Mouse (Mus musculus) liver, embryonic 11.5 days (tissue): Measurements from ENCODE around the gene Ahcyl2. TPM values are rescaled to one million over a fixed set of nuclear protein-coding genes. Genes with fewer than 3 reads are reported as not detected.
A peak's percentile ranks its signal among the peaks of the same experiment; 100 is the strongest.

ENCODE experiments used
- ATAC-seq: fragments of 200-750 bp; cut with Nextera tagmentation; replicated peaks from 2 replicates; pipeline ENCODE4 v1.8.0; 2017; ENCODE audit warnings: moderate number of reproducible peaks, mild to moderate bottlenecking, moderate TSS enrichment, moderate library complexity; ENCODE audit not compliant: low FRiP score
- DNase-seq: peaks from one replicate; pipeline ENCODE4 v3.0.0-alpha.2; 2017; ENCODE audit warnings: low spot score
- H3K27ac ChIP-seq: fragments of 300-500 bp; sonication (generic); 2 replicates; pipeline ENCODE4 v1.5.1; 2014; ENCODE audit warnings: mild to moderate bottlenecking, low read depth, low read length, control low read depth
- H3K27me3 ChIP-seq: fragments of 300-500 bp; sonication (generic); replicated peaks from 2 replicates; pipeline ENCODE4 v1.6.1; 2014; ENCODE audit warnings: low read length, mixed read lengths; ENCODE audit not compliant: control insufficient read depth, insufficient read depth
- H3K36me3 ChIP-seq: fragments of 300-500 bp; sonication (generic); 2 replicates; pipeline ENCODE4 v1.6.1; 2014; ENCODE audit warnings: mild to moderate bottlenecking, low read length, moderate library complexity, mixed read lengths; ENCODE audit not compliant: control insufficient read depth, insufficient read depth
- H3K4me1 ChIP-seq: fragments of 300-500 bp; sonication (generic); replicated peaks from 2 replicates; pipeline ENCODE4 v1.6.1; 2014; ENCODE audit warnings: low read length, mixed read lengths; ENCODE audit not compliant: control insufficient read depth, insufficient read depth
- H3K4me2 ChIP-seq: fragments of 300-500 bp; sonication (generic); 2 replicates; pipeline ENCODE4 v1.6.1; 2014; ENCODE audit warnings: mild to moderate bottlenecking, control low read depth, moderate library complexity
- H3K4me3 ChIP-seq: fragments of 300-500 bp; sonication (generic); 2 replicates; pipeline ENCODE4 v1.5.1; 2014; ENCODE audit warnings: low read depth, low read length, control low read depth
- H3K9ac ChIP-seq: fragments of 300-500 bp; sonication (generic); 2 replicates; pipeline ENCODE4 v1.6.1; 2014; ENCODE audit warnings: low read depth, low read length, control low read depth
- H3K9me3 ChIP-seq: fragments of 300-500 bp; sonication (generic); 2 replicates; pipeline ENCODE4 v1.6.1; 2016; ENCODE audit warnings: low read length, inconsistent platforms, mixed read lengths; ENCODE audit not compliant: control insufficient read depth
- WGBS: fragments of 180-500 bp; shearing (Covaris S2); extraction: QIAGEN DNeasy Blood & Tissue Kit; methylation state at CpG from one replicate; pipeline ENCODE4 v1.1.7; 2014; 5-methylcytosine and 5-hydroxymethylcytosine counted together
- polyA plus RNA-seq: library from polyadenylated mRNA; unstranded; fragments of >200 nt; fragmentation: Nextera tagmentation; extraction: Ambion mirVana; gene quantifications from 2 replicates; pipeline ENCODE4 v1.2.1, GENCODE M21; 2014

Gene Ahcyl2
- 12.0 and 12.5 TPM in 2 replicates for polyA plus RNA-seq

- WGBS = under 1% methylated on average over 61 of the region's 61 CpGs
- no peaks in the 10 kb centered on the region for H3K9me3 ChIP-seq
Measured at GRCm38 (mm10) chr6:29767813-29768660, at the start of gene Ahcyl2. TSS of gene Ahcyl2 (plus strand) at chr6:29768011.

GRCm38 (mm10) chr6:29718894-29719329 is 48.9 kb upstream of the Ahcyl2 start:
- H3K9me3 ChIP-seq = no peaks in the 10 kb centered on the region
- H3K4me3 ChIP-seq = peak overlapping the region; percentile 3
- ATAC-seq (0 out of 2 replicates have a peak, but pooled peaks have one; percentile 32), DNase-seq (peak; percentile 65)
- H3K9ac ChIP-seq = peak overlapping the region; percentile 4; the same call in 1 of the 2 replicates
- no peak overlapping the region for H3K27ac ChIP-seq
- peak overlapping the region; percentile 35 for H3K4me2 ChIP-seq
- peaks cover 14% of the 10 kb centered on the region for H3K27me3 ChIP-seq
- 18% methylated on average over 15 of the region's 15 CpGs for WGBS
- H3K4me1 ChIP-seq = peaks cover 12% of the 10 kb centered on the region
- H3K36me3 ChIP-seq = peaks cover 3% of the 10 kb centered on the region

More at GRCm38 (mm10) chr6:29767813-29768660, at the start of gene Ahcyl2:
- Histone ChIP-seq H3K9ac (peak within 1 kb of the TSS; percentile 85), H3K27me3 (no peaks in the 10 kb centered on the region), H3K4me1 (peaks cover 7% of the 10 kb centered on the region; the same call in 1 of the 2 replicates), H3K4me3 (peak within 1 kb of the TSS; percentile 93), H3K36me3 (no peaks in the 10 kb centered on the region), H3K4me2 (peak within 1 kb of the TSS; percentile 82), H3K27ac (peak within 1 kb of the TSS; percentile 70)
- peak; percentile 96 for ATAC-seq
- peak; percentile 95 for DNase-seq

DNA sequence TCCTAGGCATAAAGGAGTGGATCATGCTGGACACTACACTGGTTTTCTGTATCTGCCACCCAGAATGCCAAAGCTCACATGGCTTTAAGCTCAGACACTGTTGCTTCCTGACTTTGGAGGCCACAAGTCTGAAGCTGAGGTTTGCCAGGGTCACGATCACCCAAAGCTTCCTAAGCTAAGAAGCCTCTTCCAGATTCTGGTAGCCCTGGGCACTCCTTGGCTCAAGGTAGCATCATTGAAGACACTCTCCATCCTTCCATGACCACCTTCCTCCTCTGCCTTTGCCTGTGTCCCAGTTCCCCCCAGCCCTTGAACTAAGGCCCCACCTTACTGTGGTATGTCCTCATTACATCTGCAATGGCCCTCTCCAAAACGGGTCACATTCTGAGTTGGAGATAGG is 45.9 kb upstream of the Ahcyl2 start:
- H3K36me3 ChIP-seq = peaks cover 3% of the 10 kb centered on the region
- H3K4me2 ChIP-seq = no peak overlapping the region
- WGBS = 71% methylated on average over 2 of the region's 2 CpGs
- peaks cover 14% of the 10 kb centered on the region for H3K27me3 ChIP-seq
- ATAC-seq (no peak), DNase-seq (no peak)
- no peak overlapping the region for H3K27ac ChIP-seq
- no peaks in the 10 kb centered on the region for H3K9me3 ChIP-seq
- no peak overlapping the region for H3K9ac ChIP-seq
- H3K4me1 ChIP-seq = peaks cover 12% of the 10 kb centered on the region
- H3K4me3 ChIP-seq = no peak overlapping the region

DNA sequence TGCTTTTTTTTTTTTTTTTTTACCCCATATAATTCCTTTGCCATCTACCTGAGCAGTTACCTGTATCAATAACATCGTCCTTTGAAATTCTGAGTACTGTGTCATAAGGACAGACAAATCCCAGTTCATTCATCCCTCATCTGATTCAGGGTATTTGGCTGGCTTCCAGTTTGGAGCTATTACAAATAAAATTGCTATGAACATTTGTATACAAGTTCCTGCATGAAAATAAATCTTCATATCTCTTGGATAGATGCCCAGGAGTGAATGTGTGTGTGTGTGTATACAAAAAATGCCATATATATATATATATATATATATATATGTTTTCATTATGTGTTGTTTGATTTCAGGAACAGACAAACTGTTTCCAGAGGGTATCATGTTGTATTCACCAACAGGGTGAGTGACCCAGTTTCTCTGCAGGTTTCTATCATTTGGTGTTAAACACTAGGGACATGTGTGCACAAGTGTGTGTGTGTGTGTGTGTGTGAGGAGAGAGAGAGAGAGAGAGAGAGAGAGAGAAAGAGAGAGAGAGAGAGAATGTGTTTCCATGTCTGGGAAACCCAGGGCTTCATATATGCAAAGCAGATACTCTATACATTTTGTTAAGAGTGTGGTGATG is 41.1 kb upstream of the Ahcyl2 start:
- Histone ChIP-seq H3K36me3 (no peaks in the 10 kb centered on the region), H3K9ac (no peak overlapping the region), H3K4me2 (no peak overlapping the region), H3K27me3 (no peaks in the 10 kb centered on the region), H3K4me1 (no peaks in the 10 kb centered on the region), H3K4me3 (no peak overlapping the region), H3K9me3 (no peaks in the 10 kb centered on the region), H3K27ac (no peak overlapping the region)
- WGBS = 69% methylated on average over 1 of the region's 1 CpGs
- ATAC-seq (no peak), DNase-seq (no peak)

GRCm38 (mm10) chr6:29728035-29728434 is 39.8 kb upstream of the Ahcyl2 start:
- no peak overlapping the region for H3K9ac ChIP-seq
- no peaks in the 10 kb centered on the region for H3K4me1 ChIP-seq
- H3K27me3 ChIP-seq = peaks cover 2% of the 10 kb centered on the region; the same call in 1 of the 2 replicates
- no peak overlapping the region for H3K27ac ChIP-seq
- DNase-seq (no peak), ATAC-seq (no peak)
- H3K9me3 ChIP-seq = no peaks in the 10 kb centered on the region
- H3K4me2 ChIP-seq = no peak overlapping the region
- H3K36me3 ChIP-seq = no peaks in the 10 kb centered on the region
- whole genome bisulfite sequencing = 70% methylated on average over 3 of the region's 3 CpGs
- no peak overlapping the region for H3K4me3 ChIP-seq

DNA sequence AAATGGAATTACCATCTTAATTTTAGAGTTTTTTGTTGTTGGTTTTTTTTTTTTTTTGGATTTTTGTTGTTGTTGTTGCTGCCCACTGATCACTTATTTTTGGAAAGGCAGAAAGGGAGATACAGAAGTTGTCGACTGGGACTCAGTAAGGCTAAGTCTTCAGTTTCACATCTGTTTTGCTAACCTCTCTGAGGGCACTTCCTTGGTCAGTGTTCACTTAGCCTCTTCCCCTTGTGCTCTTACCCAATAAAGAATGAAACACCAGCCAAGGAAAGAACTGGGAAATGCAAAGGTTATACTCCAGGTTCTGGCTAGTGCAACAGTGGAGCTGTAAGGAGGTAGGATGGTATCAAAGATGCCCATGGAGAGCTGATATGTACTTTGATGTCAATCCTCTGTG is 38.3 kb upstream of the Ahcyl2 start:
- Histone ChIP-seq H3K4me1 (no peaks in the 10 kb centered on the region), H3K9me3 (no peaks in the 10 kb centered on the region), H3K27ac (no peak overlapping the region), H3K4me2 (no peak overlapping the region), H3K27me3 (peaks cover 2% of the 10 kb centered on the region; the same call in 1 of the 2 replicates), H3K36me3 (no peaks in the 10 kb centered on the region), H3K4me3 (no peak overlapping the region), H3K9ac (no peak overlapping the region)
- ATAC-seq (no peak), DNase-seq (no peak)
- 75% methylated on average over 1 of the region's 1 CpGs for WGBS

DNA sequence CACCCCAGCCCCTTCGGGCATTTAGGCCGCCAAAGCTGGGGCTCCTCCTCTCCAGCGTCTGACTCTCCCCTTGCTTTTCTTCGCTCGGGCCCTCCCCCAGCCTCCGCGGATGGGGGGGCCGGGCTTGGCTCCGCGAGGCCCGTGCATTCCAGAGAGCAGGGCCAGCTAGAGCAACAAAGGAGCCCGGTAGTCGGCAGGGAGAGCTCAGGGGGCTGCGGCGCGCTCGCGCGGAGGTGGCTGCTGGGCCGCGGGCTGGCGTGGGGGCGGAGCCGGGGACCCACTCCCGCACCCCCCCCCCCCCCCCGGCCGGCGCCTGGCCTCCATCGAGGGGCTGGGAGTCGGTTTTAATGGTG is 32.5 kb upstream of the Ahcyl2 start, which contains the start of gene Smo:
Smo (plus strand) TSS at position 168 of the 353 bp plus-strand sequence.
- H3K27me3 ChIP-seq = peaks cover 20% of the 10 kb centered on the region
- peak within 1 kb of the TSS; percentile 75 for H3K4me3 ChIP-seq
- WGBS = under 1% methylated on average over 17 of the region's 30 CpGs
- no peaks in the 10 kb centered on the region for H3K36me3 ChIP-seq
- H3K4me1 ChIP-seq = peaks cover 13% of the 10 kb centered on the region; the same call in 1 of the 2 replicates
- peak within 1 kb of the TSS; percentile 76 for H3K27ac ChIP-seq
- H3K4me2 ChIP-seq = peak within 1 kb of the TSS; percentile 85
- ATAC-seq (peak; percentile 82), DNase-seq (peak; percentile 85)
- peak within 1 kb of the TSS; percentile 88 for H3K9ac ChIP-seq
- H3K9me3 ChIP-seq = no peaks in the 10 kb centered on the region

GRCm38 (mm10) chr6:29735689-29736451 is 31.9 kb upstream of the Ahcyl2 start:
- Histone ChIP-seq H3K4me3 (peak overlapping the region; percentile 75), H3K4me2 (peak overlapping the region; percentile 85), H3K9me3 (no peaks in the 10 kb centered on the region), H3K27ac (peak overlapping the region; percentile 76), H3K36me3 (no peaks in the 10 kb centered on the region), H3K9ac (peak overlapping the region; percentile 88), H3K4me1 (peaks cover 13% of the 10 kb centered on the region; the same call in 1 of the 2 replicates), H3K27me3 (peaks cover 20% of the 10 kb centered on the region)
- peak; percentile 77 for DNase-seq
- under 1% methylated on average over 75 of the region's 75 CpGs for WGBS
- ATAC-seq = peak; percentile 66
